Mouse (Mus musculus): ENCODE measurements around the gene Gpr143. TPM values are rescaled to one million over a fixed set of nuclear protein-coding genes. Genes with fewer than 3 reads are reported as not detected.

The Gpr143 gene
- total RNA-seq, 2 experiments from 2014 or later = not detected

DNA sequence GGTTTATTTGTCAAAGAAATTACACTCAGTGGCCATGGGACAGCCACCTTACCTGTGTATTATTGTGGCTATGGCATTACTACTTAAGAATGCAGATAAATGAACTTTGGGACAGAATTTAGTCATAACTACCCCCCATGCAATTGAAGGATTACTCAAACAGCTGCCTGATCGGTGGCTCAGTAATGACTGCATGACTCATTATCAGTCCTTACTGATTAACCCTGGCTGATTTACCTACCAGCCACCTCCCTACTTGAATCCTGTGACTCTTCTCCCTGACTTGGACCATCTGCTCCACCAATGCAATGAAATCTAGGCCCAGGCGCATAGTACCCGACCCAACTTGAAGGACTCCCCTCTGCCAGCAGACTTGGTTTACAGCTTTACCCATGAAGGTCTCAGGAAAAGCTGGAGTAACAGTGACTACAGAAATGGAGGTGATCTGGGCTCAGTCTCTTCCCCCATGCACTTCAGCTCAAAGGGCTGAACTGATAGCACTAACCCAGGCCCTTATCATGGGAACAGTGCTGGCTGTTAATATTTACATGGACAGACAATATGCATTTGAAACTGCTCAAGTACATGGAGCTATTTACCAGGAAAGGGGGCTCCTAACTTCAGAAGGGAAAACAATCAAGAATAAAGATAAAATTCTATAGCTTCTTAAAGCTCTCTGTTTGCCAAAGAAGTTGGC is 73.5 kb downstream of the Gpr143 start:
- intact Hi-C loops (cut with DNase I) = no loop called here
- no peak for DNase-seq

Other genes starting within 250 kb of the Gpr143 start
- gene Cldn34a, start 218.6 kb upstream of the Gpr143 start, total RNA-seq (2021) = not detected
- 1 to 10 TPM; 3.5 to 5.7 TPM for gene Shroom2, start 12.5 kb upstream of the Gpr143 start, total RNA-seq (2021)
- gene Usp51, start 224.5 kb downstream of the Gpr143 start, total RNA-seq (2021) = not detected